Mouse (Mus musculus): ENCODE measurements around the gene Psmc5.

DNA sequence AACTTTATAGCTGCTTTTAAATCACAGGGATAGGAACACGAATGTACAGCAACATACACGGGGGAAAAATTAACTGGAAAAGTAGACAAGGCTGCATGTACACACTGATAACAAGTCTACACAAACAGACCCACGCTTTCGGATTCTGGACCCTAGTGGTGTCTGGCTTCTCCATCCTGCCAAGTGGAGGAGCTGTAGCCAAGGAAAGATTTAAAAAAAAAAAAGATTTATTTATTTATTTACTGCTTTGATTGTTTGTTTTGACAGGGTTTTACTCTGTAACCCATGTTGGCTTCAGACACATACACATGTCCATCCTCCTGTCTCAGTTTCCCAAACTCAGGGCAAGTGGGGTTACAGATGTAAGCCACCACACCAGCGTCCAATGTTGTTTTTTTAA, 51.5 kb downstream of the Psmc5 start:
- TF ChIP-seq CTCF (IDR thresholded peaks at IDR 0.05; ENCODE audit: low read depth) (no peak), EP300 (IDR thresholded peaks at IDR 0.05; ENCODE audit: low read depth) (no peak)
